Mouse (Mus musculus) C2C12 (cell line): ENCODE measurements around the gene Ralb. TPM values are rescaled to one million over a fixed set of nuclear protein-coding genes. Genes with fewer than 3 reads are reported as not detected.

Experiments
- H3K27me3 ChIP-seq: one replicate; pipeline ENCODE4 v1.6.1; 2011; ENCODE audit not compliant: control insufficient read depth, insufficient read depth, insufficient read length
- H3K36me3 ChIP-seq: one replicate; pipeline ENCODE4 v1.6.1; 2011; ENCODE audit not compliant: control insufficient read depth, insufficient read depth
- H3K4me3 ChIP-seq: one replicate; pipeline ENCODE4 v1.5.1; 2011; ENCODE audit warnings: mild to moderate bottlenecking, control low read depth; ENCODE audit not compliant: poor library complexity, insufficient read depth, severe bottlenecking
- H3K79me2 ChIP-seq: one replicate; pipeline ENCODE4 v1.6.1; 2011; ENCODE audit not compliant: control insufficient read depth, insufficient read depth
- H3K79me3 ChIP-seq: one replicate; pipeline ENCODE4 v1.6.1; 2011; ENCODE audit warnings: low read depth, control low read depth
- H3ac ChIP-seq: one replicate; pipeline ENCODE3; 2011; ENCODE audit warnings: low read depth; ENCODE audit not compliant: control insufficient read depth, insufficient read length
- CEBPB ChIP-seq: IDR thresholded peaks from one replicate; pipeline ENCODE4 v1.6.1; 2011; ENCODE audit warnings: low read depth, mild to moderate bottlenecking, control low read depth, moderate library complexity
- CTCF ChIP-seq: IDR thresholded peaks from one replicate; pipeline ENCODE4 v1.5.1; 2011; ENCODE audit not compliant: control insufficient read depth, insufficient read depth, insufficient read length
- FOSL1 ChIP-seq: IDR thresholded peaks from one replicate; pipeline ENCODE4 v1.8.0; 2011; ENCODE audit warnings: mild to moderate bottlenecking, low read length; ENCODE audit not compliant: poor library complexity, insufficient read depth, severe bottlenecking
- MAX ChIP-seq: IDR thresholded peaks from one replicate; pipeline ENCODE4 v1.6.1; 2011; ENCODE audit warnings: mild to moderate bottlenecking, control low read depth
- MYOD1 ChIP-seq: IDR thresholded peaks from one replicate; pipeline ENCODE4 v1.6.1; 2011; ENCODE audit warnings: low read depth; ENCODE audit not compliant: control insufficient read depth, insufficient read length
- MYOG ChIP-seq: IDR thresholded peaks from one replicate; pipeline ENCODE4 v1.6.1; 2011; ENCODE audit not compliant: control insufficient read depth, insufficient read length; ENCODE audit errors: extremely low read depth
- USF1 ChIP-seq: IDR thresholded peaks from one replicate; pipeline ENCODE4 v1.6.1; 2011; ENCODE audit warnings: low read depth, mild to moderate bottlenecking, control low read depth, moderate library complexity
- polyA plus RNA-seq: library from polyadenylated mRNA; unstranded; fragments of >200 nt; fragmentation: generic; extraction: Trizol; gene quantifications from one replicate; pipeline ENCODE4 v1.2.1, GENCODE M21; 2012; ENCODE audit warnings: missing spikeins

Ralb gene
- polyA plus RNA-seq, 1 experiment: 44.4 TPM

DNA sequence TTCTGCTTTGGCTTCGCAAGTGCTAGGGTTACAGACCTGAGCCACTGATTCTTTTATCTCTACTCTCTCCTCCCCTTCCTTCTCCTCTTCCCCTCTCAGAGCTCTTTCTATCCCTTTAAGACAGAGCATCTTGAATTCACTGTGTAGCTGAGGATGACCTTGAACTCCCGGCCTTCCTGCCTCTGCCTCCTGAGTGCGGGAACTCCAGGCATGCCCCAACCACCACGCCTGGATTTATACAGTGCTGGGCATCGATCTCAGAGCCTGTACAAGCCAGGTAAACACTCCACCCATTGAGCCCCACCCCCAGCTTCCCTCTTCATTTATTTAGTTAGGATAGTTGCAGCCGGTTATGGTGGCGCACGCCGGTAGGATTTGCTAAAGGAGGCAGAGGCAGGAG, 61.7 kb downstream of the Ralb start:
- no peak overlapping the region for H3K4me3 ChIP-seq
- H3ac ChIP-seq: no peak overlapping the region
- H3K79me3 ChIP-seq: no peaks in the 10 kb centered on the region
- H3K27me3 ChIP-seq: no peaks in the 10 kb centered on the region
- no peaks in the 10 kb centered on the region for H3K36me3 ChIP-seq
- TF ChIP-seq MYOD1 (no peak), USF1 (no peak), CTCF (no peak), CEBPB (no peak), FOSL1 (no peak), MYOG (no peak), MAX (no peak)
- H3K79me2 ChIP-seq: no peaks in the 10 kb centered on the region

DNA sequence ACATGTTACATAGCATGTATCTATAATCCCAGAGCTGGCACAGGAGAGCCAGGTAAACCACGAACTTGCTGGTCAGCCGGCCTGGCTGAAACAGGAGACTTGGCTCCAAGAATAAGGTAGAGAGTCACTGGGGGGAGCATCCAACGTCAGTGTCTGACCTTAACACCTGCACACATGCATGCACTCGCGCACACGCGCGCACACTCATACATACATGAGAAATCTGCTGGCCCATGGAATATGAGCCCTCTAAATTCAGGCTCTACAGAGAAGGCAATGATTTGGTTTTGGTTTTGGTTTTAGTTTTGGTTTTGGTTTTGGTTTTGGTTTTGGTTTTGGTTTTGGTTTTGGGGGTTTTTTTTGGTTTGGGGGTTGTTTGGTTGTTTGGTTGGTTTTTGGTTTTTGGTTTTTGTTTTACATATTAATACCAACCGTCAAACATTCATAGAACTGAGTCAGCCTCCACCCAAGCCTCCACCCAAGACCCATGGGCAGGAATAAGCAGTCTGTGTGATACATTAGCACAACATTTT, 66.4 kb downstream of the Ralb start:
- Histone ChIP-seq H3K79me3 (no peaks in the 10 kb centered on the region), H3K4me3 (no peak overlapping the region), H3K36me3 (no peaks in the 10 kb centered on the region), H3K79me2 (no peaks in the 10 kb centered on the region), H3K27me3 (no peaks in the 10 kb centered on the region), H3ac (no peak overlapping the region)
- TF ChIP-seq USF1 (no peak), MYOG (no peak), CTCF (no peak), CEBPB (no peak)

DNA sequence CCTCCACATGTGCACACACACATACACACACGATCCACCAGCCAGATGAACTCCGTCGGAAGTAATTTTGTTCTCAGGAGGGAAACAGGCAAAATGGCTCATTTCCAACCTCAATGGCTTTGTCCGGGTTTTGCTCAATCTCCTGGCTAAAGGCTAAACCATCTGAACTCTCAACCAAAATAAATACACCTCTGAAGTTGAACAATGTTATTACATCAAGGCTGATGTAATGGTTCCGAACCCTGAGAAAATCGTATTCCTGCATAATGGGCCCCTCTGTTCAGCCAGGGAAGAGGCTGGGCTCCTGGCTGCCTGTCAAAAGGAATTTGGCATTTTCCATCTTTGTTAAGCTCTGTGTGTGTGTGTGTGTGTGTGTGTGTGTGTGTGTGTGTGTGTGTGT, 67.2 kb downstream of the Ralb start:
- H3K79me2 ChIP-seq: no peaks in the 10 kb centered on the region

DNA sequence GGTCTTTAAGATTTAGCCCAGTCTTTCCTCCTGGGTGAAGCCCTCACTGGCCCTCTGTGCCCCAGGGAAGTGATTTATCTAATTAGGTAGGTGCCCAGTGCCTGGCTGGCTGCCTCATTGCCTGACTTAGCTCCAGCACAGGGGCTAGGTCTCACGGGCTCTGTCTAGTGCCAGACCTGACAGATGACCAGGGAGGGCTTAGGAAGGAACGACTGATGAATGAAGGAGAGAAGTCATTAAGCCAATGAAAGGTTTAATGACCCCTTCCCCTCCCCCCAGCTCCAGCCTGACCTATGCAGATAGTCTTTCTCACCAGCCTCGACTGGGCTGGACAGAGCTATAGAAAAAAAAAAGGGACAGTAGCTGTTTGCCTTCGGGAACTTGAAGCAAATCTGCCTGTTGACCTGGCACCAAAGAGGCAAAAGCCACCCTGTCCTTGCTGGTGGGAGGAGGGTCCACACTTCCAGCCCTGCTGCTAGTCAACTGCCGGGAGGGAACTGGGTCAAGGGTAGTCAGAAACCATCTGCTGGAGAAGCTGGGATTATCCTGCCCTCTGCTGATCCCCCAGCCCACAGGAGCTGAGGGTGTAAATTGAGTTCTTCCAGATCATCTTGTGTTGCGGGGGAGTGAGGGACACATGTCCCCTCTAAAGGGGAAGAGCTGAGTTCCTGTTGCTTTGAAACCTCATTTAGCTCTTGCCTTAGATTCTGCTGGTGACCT, 80.3 kb downstream of the Ralb start:
- no peak overlapping the region for H3ac ChIP-seq
- no peak overlapping the region for H3K4me3 ChIP-seq
- no peak for TF ChIP-seq MYOG
- TF ChIP-seq MAX: no peak
- no peak for TF ChIP-seq FOSL1
- no peak for TF ChIP-seq MYOD1
- TF ChIP-seq CTCF: no peak
- no peak for TF ChIP-seq CEBPB
- no peak for TF ChIP-seq USF1
- no peaks in the 10 kb centered on the region for H3K79me3 ChIP-seq
- peaks cover 3% of the 10 kb centered on the region for H3K27me3 ChIP-seq
- no peaks in the 10 kb centered on the region for H3K36me3 ChIP-seq
- H3K79me2 ChIP-seq: no peaks in the 10 kb centered on the region

More for the DNA sequence above, 67.2 kb downstream of the Ralb start:
- Histone ChIP-seq H3K79me3 (no peaks in the 10 kb centered on the region), H3ac (no peak overlapping the region), H3K4me3 (no peak overlapping the region), H3K36me3 (no peaks in the 10 kb centered on the region), H3K27me3 (no peaks in the 10 kb centered on the region)
- TF ChIP-seq CTCF: no peak
- no peak for TF ChIP-seq USF1
- no peak for TF ChIP-seq CEBPB
- TF ChIP-seq MYOD1: no peak
- TF ChIP-seq MYOG: no peak
- TF ChIP-seq MAX: no peak

DNA sequence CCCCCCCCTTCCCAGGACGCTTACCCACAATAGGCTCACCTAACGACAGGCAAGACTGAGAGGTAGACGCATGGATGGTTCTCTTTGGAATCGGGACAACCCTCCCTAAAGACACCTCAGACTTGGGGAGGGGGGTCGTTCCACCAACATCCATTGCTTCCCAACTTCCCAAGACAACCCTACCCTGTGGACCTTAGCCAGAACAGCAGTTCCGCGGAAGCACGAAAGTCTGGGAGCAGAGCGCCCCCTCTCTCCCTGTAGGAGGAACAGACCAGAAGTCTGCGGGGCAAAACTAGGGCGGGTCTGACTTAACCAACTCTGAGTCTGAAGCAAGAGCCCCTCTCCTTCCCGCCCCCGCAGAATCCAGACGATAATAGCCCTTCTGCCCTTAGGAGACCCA, 81.1 kb downstream of the Ralb start:
- no peak overlapping the region for H3ac ChIP-seq
- H3K79me2 ChIP-seq: no peaks in the 10 kb centered on the region
- peaks cover 3% of the 10 kb centered on the region for H3K27me3 ChIP-seq
- no peaks in the 10 kb centered on the region for H3K79me3 ChIP-seq
- no peak for TF ChIP-seq MAX
- no peak for TF ChIP-seq MYOG
- TF ChIP-seq CTCF: peak; percentile 32
- H3K36me3 ChIP-seq: no peaks in the 10 kb centered on the region
- H3K4me3 ChIP-seq: no peak overlapping the region

GRCm38 (mm10) chr1:119422460-119423015, 82.1 kb downstream of the Ralb start:
- H3K79me3 ChIP-seq: no peaks in the 10 kb centered on the region
- H3K79me2 ChIP-seq: no peaks in the 10 kb centered on the region
- TF ChIP-seq CTCF: peak; percentile 20
- no peak for TF ChIP-seq CEBPB
- TF ChIP-seq MYOG: no peak
- H3ac ChIP-seq: no peak overlapping the region
- H3K27me3 ChIP-seq: peaks cover 3% of the 10 kb centered on the region
- H3K4me3 ChIP-seq: no peak overlapping the region
- no peaks in the 10 kb centered on the region for H3K36me3 ChIP-seq
